Comparison of ENCODE assay signal across 8 mouse cellular contexts in genomic region chr3:88000181-88000580, GRCm38 (mm10). TPM values are rescaled to one million over a fixed set of nuclear protein-coding genes. Genes with fewer than 3 reads are reported as not detected.
DNase-seq lines count a peak whose midpoint lies in the region; ATAC-seq lines count a peak whose summit lies in the region.

TSS of gene Bcan (minus strand) at chr3:88000230.

- peaks cover 90% of the 10 kb centered on the region for H3K27me3 ChIP-seq in kidney, embryonic 14.5 days (ENCODE audit: control insufficient read depth, insufficient read depth, low read length)
- H3K27me3 ChIP-seq in embryonic facial prominence, embryonic 12.5 days, result peaks cover 88% of the 10 kb centered on the region
- H3K27me3 ChIP-seq in neural tube, embryonic 11.5 days (ENCODE audit: control insufficient read depth, insufficient read depth, low read length), result peaks cover 85% of the 10 kb centered on the region

- no peak within 1 kb of the TSS; the same call in 1 of the 2 replicates for H3K9ac ChIP-seq in kidney, embryonic 14.5 days (ENCODE audit: low read depth, low read length)
- H3K9ac ChIP-seq in embryonic facial prominence, embryonic 12.5 days, result peak within 1 kb of the TSS; percentile 45
- no peak within 1 kb of the TSS; the same call in 1 of the 2 replicates for H3K9ac ChIP-seq in neural tube, embryonic 11.5 days (ENCODE audit: low read length)

- H3K4me3 ChIP-seq in kidney, embryonic 14.5 days (ENCODE audit: low read length), result peak within 1 kb of the TSS; percentile 41
- peak within 1 kb of the TSS; percentile 44 for H3K4me3 ChIP-seq in embryonic facial prominence, embryonic 12.5 days
- H3K4me3 ChIP-seq in neural tube, embryonic 11.5 days (ENCODE audit: low read depth, low read length), result peak within 1 kb of the TSS; percentile 33

- H3K4me1 ChIP-seq in kidney, embryonic 14.5 days (ENCODE audit: control insufficient read depth, insufficient read depth, low read length), result peaks cover 16% of the 10 kb centered on the region; the same call in 1 of the 2 replicates
- peaks cover 25% of the 10 kb centered on the region for H3K4me1 ChIP-seq in embryonic facial prominence, embryonic 12.5 days
- peaks cover 11% of the 10 kb centered on the region for H3K4me1 ChIP-seq in neural tube, embryonic 11.5 days (ENCODE audit: control insufficient read depth, insufficient read depth, low read length)

- under 1% methylated on average over 37 of the region's 39 CpGs for WGBS in kidney, embryonic 14.5 days
- under 1% methylated on average over 34 of the region's 39 CpGs for WGBS in embryonic facial prominence, embryonic 12.5 days
- whole genome bisulfite sequencing in neural tube, embryonic 11.5 days, result under 1% methylated on average over 39 of the region's 39 CpGs

- DNase-seq in kidney, postnatal 4 days, result no peak
- DNase-seq in adrenal gland, adult 18-20 months (ENCODE audit: low spot score in 2 of 2), result peak in 1 of 2 experiments; percentile 62
- peak; percentile 70 for DNase-seq in layer of hippocampus, postnatal 36 days
- no peak for DNase-seq in neural tube, embryonic 11.5 days (ENCODE audit: low spot score)
- no peak for DNase-seq in adipocyte (ENCODE audit: low spot score)
- no peak for DNase-seq in thymus, postnatal 14 days

- no peaks in the 10 kb centered on the region for H3K9me3 ChIP-seq in kidney, embryonic 14.5 days (ENCODE audit: control insufficient read depth, low read length)
- H3K9me3 ChIP-seq in embryonic facial prominence, embryonic 12.5 days, result no peaks in the 10 kb centered on the region
- H3K9me3 ChIP-seq in neural tube, embryonic 11.5 days (ENCODE audit: control insufficient read depth, low read length), result no peaks in the 10 kb centered on the region

- no peak for ATAC-seq in kidney, embryonic 14.5 days (ENCODE audit: low FRiP score, low TSS enrichment)
- no peak for ATAC-seq in embryonic facial prominence, embryonic 12.5 days (ENCODE audit: insufficient number of reproducible peaks, insufficient read depth, low FRiP score, low TSS enrichment)
- no peak for ATAC-seq in neural tube, embryonic 11.5 days (ENCODE audit: insufficient read depth, low FRiP score, low TSS enrichment)

- peak within 1 kb of the TSS; percentile 59 for H3K4me2 ChIP-seq in kidney, embryonic 14.5 days (replicated peaks; ENCODE audit: low read depth, low read length)
- peak within 1 kb of the TSS; percentile 76 for H3K4me2 ChIP-seq in embryonic facial prominence, embryonic 12.5 days (replicated peaks)
- H3K4me2 ChIP-seq in neural tube, embryonic 11.5 days (ENCODE audit: low read depth), result peak within 1 kb of the TSS; percentile 55

- no peaks in the 10 kb centered on the region for H3K36me3 ChIP-seq in kidney, embryonic 14.5 days (ENCODE audit: control insufficient read depth, insufficient read depth, low read length)
- no peaks in the 10 kb centered on the region for H3K36me3 ChIP-seq in embryonic facial prominence, embryonic 12.5 days
- no peaks in the 10 kb centered on the region for H3K36me3 ChIP-seq in neural tube, embryonic 11.5 days (ENCODE audit: control insufficient read depth, insufficient read depth, low read length)

- no peak within 1 kb of the TSS for H3K27ac ChIP-seq in kidney, embryonic 14.5 days (ENCODE audit: low read depth, low read length)
- no peak within 1 kb of the TSS for H3K27ac ChIP-seq in embryonic facial prominence, embryonic 12.5 days
- no peak within 1 kb of the TSS for H3K27ac ChIP-seq in neural tube, embryonic 11.5 days (ENCODE audit: low read depth, low read length)

RNA-seq across cellular contexts. Expression of gene Bcan, which starts in this region (rescaled TPM):
- not detected in 2 replicates for polyA plus RNA-seq in kidney, embryonic 14.5 days (2014; fragmentation: Nextera tagmentation; extraction: Ambion mirVana)
- 10 to 100 TPM; 62.7 to 74.9 TPM for total RNA-seq in adrenal gland, adult 18-20 months (2021)
- 0.15 and 0.39 TPM in 2 replicates for polyA plus RNA-seq in embryonic facial prominence, embryonic 12.5 days (2016; fragmentation: Nextera tagmentation; extraction: Ambion mirVana)
- 100 to 1,000 TPM; 296 to 327 TPM for total RNA-seq in layer of hippocampus, postnatal 36 days (2021)
- polyA plus RNA-seq in neural tube, embryonic 11.5 days (2014; fragmentation: Nextera tagmentation; extraction: Ambion mirVana), result 0.31 and 0.72 TPM in 2 replicates

Comparison
In these comparisons a context has a peak if more than half of its experiments do, and no peak if none do; other contexts are left out.
1. DNase-seq: peak in layer of hippocampus, postnatal 36 days (2 of 2); none in kidney, postnatal 4 days (0 of 2), neural tube, embryonic 11.5 days (single experiment), adipocyte (single experiment) and thymus, postnatal 14 days (single experiment).
2. Peak in every context shown above with its lines, with median percentiles within 50 percentile points of each other: H3K4me2 ChIP-seq and H3K4me3 ChIP-seq.